Mouse (Mus musculus): ENCODE measurements around the gene Prrx1. TPM values are rescaled to one million over a fixed set of nuclear protein-coding genes. Genes with fewer than 3 reads are reported as not detected.

Prrx1 gene
- polyA plus RNA-seq, 1 experiment from 2014 or later = 2.7 TPM

DNA sequence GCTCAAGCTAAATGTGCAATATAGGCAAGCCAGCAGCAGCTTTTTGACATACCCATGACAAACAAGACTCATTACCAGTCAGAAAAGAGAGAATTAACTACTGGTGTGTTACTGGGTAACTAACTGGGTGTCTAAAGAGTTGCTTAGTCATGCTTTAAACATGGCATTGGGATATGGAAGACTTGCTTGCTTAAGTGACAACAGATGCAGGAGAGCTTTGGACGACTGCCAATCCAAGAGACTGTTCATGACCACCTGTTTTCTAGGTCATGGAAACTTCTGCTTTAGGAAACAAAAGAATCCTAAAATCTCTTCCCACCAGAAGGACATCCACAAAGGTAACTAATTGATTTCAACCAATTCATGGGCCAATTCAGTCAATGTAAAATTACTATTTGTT is 61.7 kb downstream of the Prrx1 start:
- ATAC-seq (ENCODE audit: low FRiP score, low TSS enrichment) = no peak
- Histone ChIP-seq H3K4me2 (replicated peaks; ENCODE audit: low read depth) (no peak overlapping the region), H3K9ac (ENCODE audit: low read length) (no peak overlapping the region), H3K36me3 (ENCODE audit: control insufficient read depth, insufficient read depth, low read length) (no peaks in the 10 kb centered on the region), H3K4me3 (ENCODE audit: low read depth, low read length) (no peak overlapping the region), H3K4me1 (replicated peaks; ENCODE audit: control insufficient read depth, insufficient read depth) (no peaks in the 10 kb centered on the region), H3K27me3 (ENCODE audit: control insufficient read depth, insufficient read depth, low read length) (no peaks in the 10 kb centered on the region), H3K9me3 (ENCODE audit: control insufficient read depth, low read length) (no peaks in the 10 kb centered on the region), H3K27ac (replicated peaks) (no peak overlapping the region)
- WGBS = 79% methylated on average over 1 of the region's 1 CpGs
- TF ChIP-seq EP300 (optimal IDR thresholded peaks at IDR 0.05) (no peak), CTCF (IDR thresholded peaks at IDR 0.05; ENCODE audit: low read depth) (no peak)
- no peak for DNase-seq (ENCODE audit: low spot score)

DNA sequence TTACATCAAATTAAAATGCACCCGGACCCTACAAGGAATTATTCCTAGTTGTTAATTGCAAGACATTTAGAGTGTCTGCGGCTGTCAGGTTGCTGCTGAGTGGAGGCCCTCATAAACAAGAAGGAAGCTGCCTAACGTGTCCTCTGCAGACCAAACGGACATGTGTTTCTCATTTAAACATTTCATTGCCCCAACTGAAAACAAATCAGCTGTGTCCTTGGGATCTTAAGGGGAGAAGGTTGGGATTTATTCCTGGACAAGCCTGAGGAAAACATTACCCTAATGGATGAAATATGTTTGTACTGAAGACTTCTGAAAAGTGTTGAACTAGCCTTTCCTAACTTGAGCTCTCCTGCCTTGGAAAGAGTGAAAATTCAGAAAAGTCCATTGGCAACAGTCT is 74.6 kb downstream of the Prrx1 start:
- H3K36me3 ChIP-seq (ENCODE audit: control insufficient read depth, insufficient read depth, low read length) = no peaks in the 10 kb centered on the region
- no peak overlapping the region for H3K4me3 ChIP-seq (ENCODE audit: low read depth, low read length)
- DNase-seq (ENCODE audit: low spot score) = no peak
- no peak overlapping the region for H3K9ac ChIP-seq (ENCODE audit: low read length)
- 57% methylated on average over 4 of the region's 4 CpGs for WGBS
- no peak for TF ChIP-seq CTCF (IDR thresholded peaks at IDR 0.05; ENCODE audit: low read depth)
- no peak for TF ChIP-seq EP300 (optimal IDR thresholded peaks at IDR 0.05)
- no peak overlapping the region for H3K27ac ChIP-seq (replicated peaks)
- no peaks in the 10 kb centered on the region for H3K27me3 ChIP-seq (ENCODE audit: control insufficient read depth, insufficient read depth, low read length)
- ATAC-seq (ENCODE audit: low FRiP score, low TSS enrichment) = no peak
- H3K9me3 ChIP-seq (ENCODE audit: control insufficient read depth, low read length) = no peaks in the 10 kb centered on the region
- H3K4me1 ChIP-seq (replicated peaks; ENCODE audit: control insufficient read depth, insufficient read depth) = no peaks in the 10 kb centered on the region
- no peak overlapping the region for H3K4me2 ChIP-seq (replicated peaks; ENCODE audit: low read depth)

DNA sequence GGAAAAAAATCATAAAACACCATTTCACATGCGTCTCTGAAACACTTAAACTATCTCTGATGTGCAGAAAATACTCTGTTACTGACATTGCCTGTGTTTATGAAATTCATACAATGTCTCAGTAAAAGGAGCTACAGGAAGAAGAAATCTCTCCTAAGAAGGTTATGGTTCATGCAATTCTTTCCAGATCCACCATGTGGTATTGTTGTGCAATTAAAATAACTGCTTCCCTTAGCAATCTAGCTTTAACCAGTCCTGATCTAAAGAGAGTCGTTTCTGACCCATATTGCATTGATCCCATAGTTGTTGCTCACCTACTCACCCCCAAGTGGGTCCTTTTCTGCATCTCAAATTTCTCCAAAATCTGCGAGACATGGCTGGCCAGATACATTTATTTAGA is 82.3 kb downstream of the Prrx1 start:
- DNase-seq (ENCODE audit: low spot score) = no peak
- H3K4me2 ChIP-seq (replicated peaks; ENCODE audit: low read depth) = no peak overlapping the region
- H3K27ac ChIP-seq (replicated peaks) = no peak overlapping the region
- H3K36me3 ChIP-seq (ENCODE audit: control insufficient read depth, insufficient read depth, low read length) = no peaks in the 10 kb centered on the region
- ATAC-seq (ENCODE audit: low FRiP score, low TSS enrichment) = no peak
- no peak overlapping the region for H3K9ac ChIP-seq (ENCODE audit: low read length)
- TF ChIP-seq CTCF (IDR thresholded peaks at IDR 0.05; ENCODE audit: low read depth) (peak; percentile 57), EP300 (optimal IDR thresholded peaks at IDR 0.05) (no peak)
- no peaks in the 10 kb centered on the region for H3K27me3 ChIP-seq (ENCODE audit: control insufficient read depth, insufficient read depth, low read length)
- WGBS = 70% methylated on average over 3 of the region's 3 CpGs
- H3K9me3 ChIP-seq (ENCODE audit: control insufficient read depth, low read length) = no peaks in the 10 kb centered on the region
- H3K4me1 ChIP-seq (replicated peaks; ENCODE audit: control insufficient read depth, insufficient read depth) = no peaks in the 10 kb centered on the region
- H3K4me3 ChIP-seq (ENCODE audit: low read depth, low read length) = no peak overlapping the region

DNA sequence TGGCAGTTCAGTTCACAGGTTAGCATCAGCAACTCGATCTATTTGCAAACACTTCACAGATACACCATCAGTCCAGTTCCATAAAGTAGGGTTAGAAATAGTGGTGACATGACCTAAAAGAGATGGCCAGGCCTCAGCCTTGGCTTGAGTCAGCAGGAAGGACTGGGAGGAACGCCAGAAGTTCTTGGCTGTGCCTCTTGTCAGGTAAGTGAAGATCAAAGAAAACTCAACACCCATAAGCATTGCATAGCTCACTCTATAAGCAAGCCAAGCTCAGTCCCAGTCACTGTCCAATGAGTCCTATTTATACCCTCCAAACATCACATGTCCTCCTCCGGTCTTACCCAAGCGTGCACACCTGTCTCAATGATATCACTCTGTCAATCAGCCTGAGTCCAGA is 87.2 kb downstream of the Prrx1 start:
- no peak for ATAC-seq (ENCODE audit: low FRiP score, low TSS enrichment)
- TF ChIP-seq EP300 (optimal IDR thresholded peaks at IDR 0.05) (no peak), CTCF (IDR thresholded peaks at IDR 0.05; ENCODE audit: low read depth) (no peak)
- WGBS = 84% methylated on average over 4 of the region's 4 CpGs

DNA sequence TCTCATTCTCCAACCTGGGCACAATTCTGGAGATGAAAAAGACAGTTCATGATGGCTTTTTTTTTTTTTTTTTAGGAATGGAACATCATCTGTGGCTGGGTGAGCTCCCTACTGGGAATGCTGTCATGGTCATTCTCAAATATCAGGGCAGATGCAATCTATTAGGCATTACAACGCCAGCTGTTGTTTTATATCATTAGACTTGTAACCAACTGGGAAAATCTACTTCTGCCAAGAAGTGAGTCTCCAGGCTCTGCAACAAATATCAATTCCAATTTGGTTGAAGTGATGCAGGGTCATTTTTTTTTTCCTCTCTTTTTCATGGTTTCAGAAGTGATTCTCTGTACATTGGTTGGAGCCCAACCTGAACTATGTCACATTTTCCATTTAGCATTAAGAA is 91.7 kb downstream of the Prrx1 start:
- no peak for DNase-seq (ENCODE audit: low spot score)
- no peaks in the 10 kb centered on the region for H3K36me3 ChIP-seq (ENCODE audit: control insufficient read depth, insufficient read depth, low read length)
- ATAC-seq (ENCODE audit: low FRiP score, low TSS enrichment) = no peak
- no peak overlapping the region for H3K4me3 ChIP-seq (ENCODE audit: low read depth, low read length)
- WGBS = 67% methylated on average over 1 of the region's 1 CpGs
- TF ChIP-seq CTCF (IDR thresholded peaks at IDR 0.05; ENCODE audit: low read depth) (no peak), EP300 (optimal IDR thresholded peaks at IDR 0.05) (no peak)
- H3K27me3 ChIP-seq (ENCODE audit: control insufficient read depth, insufficient read depth, low read length) = no peaks in the 10 kb centered on the region
- no peaks in the 10 kb centered on the region for H3K9me3 ChIP-seq (ENCODE audit: control insufficient read depth, low read length)
- no peak overlapping the region for H3K9ac ChIP-seq (ENCODE audit: low read length)
- no peaks in the 10 kb centered on the region for H3K4me1 ChIP-seq (replicated peaks; ENCODE audit: control insufficient read depth, insufficient read depth)
- H3K4me2 ChIP-seq (replicated peaks; ENCODE audit: low read depth) = no peak overlapping the region
- H3K27ac ChIP-seq (replicated peaks) = no peak overlapping the region

More for the DNA sequence above, 87.2 kb downstream of the Prrx1 start:
- no peak for DNase-seq (ENCODE audit: low spot score)
- H3K4me1 ChIP-seq (replicated peaks; ENCODE audit: control insufficient read depth, insufficient read depth) = no peaks in the 10 kb centered on the region
- H3K9ac ChIP-seq (ENCODE audit: low read length) = no peak overlapping the region
- no peaks in the 10 kb centered on the region for H3K9me3 ChIP-seq (ENCODE audit: control insufficient read depth, low read length)
- H3K36me3 ChIP-seq (ENCODE audit: control insufficient read depth, insufficient read depth, low read length) = no peaks in the 10 kb centered on the region
- no peak overlapping the region for H3K27ac ChIP-seq (replicated peaks)
- H3K4me2 ChIP-seq (replicated peaks; ENCODE audit: low read depth) = no peak overlapping the region
- H3K27me3 ChIP-seq (ENCODE audit: control insufficient read depth, insufficient read depth, low read length) = no peaks in the 10 kb centered on the region
- H3K4me3 ChIP-seq (ENCODE audit: low read depth, low read length) = no peak overlapping the region

DNA sequence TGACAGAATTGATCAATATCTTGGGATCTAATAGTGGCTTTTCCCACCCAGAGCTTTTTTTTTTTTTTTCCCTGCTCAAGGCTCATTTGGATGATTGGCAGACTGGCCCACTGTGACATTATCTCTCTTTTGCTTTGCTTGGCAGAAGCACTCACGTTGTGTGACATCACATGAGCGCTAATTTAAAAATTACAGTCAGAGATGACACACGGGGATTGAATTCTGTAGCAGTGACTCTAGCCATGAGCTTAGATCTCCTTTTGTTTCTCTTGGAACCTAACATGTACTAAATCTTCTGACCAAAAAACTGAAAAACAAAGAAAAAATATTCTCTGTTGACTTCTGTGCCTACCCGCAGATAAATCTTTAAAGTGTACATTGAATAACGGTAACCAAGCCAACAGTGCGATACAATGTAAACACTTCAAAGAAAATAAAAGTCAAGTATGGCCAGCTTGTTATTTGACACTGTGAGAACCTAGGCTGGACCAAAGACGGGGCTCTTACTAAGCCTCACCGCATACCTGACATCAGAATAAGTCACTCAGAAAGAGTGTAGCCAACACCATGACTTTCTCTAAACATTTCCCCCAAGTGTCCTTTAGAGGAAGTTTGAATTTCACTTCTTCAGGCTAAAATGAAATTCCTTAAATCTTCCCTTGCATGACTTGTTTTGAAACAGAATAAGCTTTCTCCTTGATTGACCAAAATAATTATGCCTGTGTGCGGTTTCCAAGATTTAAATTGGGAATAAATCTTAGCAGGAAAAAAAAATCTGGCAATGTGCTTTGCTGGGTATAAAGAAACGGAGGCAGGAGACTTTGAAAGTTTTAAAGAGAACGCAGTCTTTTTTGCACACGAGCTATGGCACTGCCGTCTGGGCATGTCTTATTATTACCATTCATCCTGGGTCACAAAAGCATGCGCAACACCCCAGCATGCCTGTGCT is 104.3 kb downstream of the Prrx1 start:
- H3K9me3 ChIP-seq (ENCODE audit: control insufficient read depth, low read length) = no peaks in the 10 kb centered on the region
- H3K4me3 ChIP-seq (ENCODE audit: low read depth, low read length) = no peak overlapping the region
- H3K9ac ChIP-seq (ENCODE audit: low read length) = no peak overlapping the region
- WGBS = 37% methylated on average over 14 of the region's 14 CpGs
- no peak overlapping the region for H3K27ac ChIP-seq (replicated peaks)
- no peak overlapping the region for H3K4me2 ChIP-seq (replicated peaks; ENCODE audit: low read depth)
- ATAC-seq (ENCODE audit: low FRiP score, low TSS enrichment) (no peak), DNase-seq (ENCODE audit: low spot score) (no peak)
- TF ChIP-seq CTCF (IDR thresholded peaks at IDR 0.05; ENCODE audit: low read depth) (no peak), EP300 (optimal IDR thresholded peaks at IDR 0.05) (no peak)
- H3K4me1 ChIP-seq (replicated peaks; ENCODE audit: control insufficient read depth, insufficient read depth) = no peaks in the 10 kb centered on the region
- H3K36me3 ChIP-seq (ENCODE audit: control insufficient read depth, insufficient read depth, low read length) = no peaks in the 10 kb centered on the region
- no peaks in the 10 kb centered on the region for H3K27me3 ChIP-seq (ENCODE audit: control insufficient read depth, insufficient read depth, low read length)

Data from stomach, postnatal 0 days (tissue).